Mouse (Mus musculus): ENCODE measurements around the gene Hspb7. TPM values are rescaled to one million over a fixed set of nuclear protein-coding genes. Genes with fewer than 3 reads are reported as not detected.

The Hspb7 gene
- total and polyA plus RNA-seq, 3 experiments = not detected

- Histone ChIP-seq H3K36me3 (ENCODE audit: control insufficient read depth in 1 of 2, insufficient read depth in 2 of 2, low read length in 2 of 2) (no peaks in the 10 kb centered on the region; a peak in 1 of 4 replicates), H3K79me2 (ENCODE audit: control insufficient read depth, insufficient read depth, low read length, poor library complexity) (0 out of 2 replicates have a peak, but pooled peaks cover 3% of the 10 kb centered on the region)
Observed at GRCm38 (mm10) chr4:141461576-141461975, 41.0 kb downstream of the Hspb7 start.

DNA sequence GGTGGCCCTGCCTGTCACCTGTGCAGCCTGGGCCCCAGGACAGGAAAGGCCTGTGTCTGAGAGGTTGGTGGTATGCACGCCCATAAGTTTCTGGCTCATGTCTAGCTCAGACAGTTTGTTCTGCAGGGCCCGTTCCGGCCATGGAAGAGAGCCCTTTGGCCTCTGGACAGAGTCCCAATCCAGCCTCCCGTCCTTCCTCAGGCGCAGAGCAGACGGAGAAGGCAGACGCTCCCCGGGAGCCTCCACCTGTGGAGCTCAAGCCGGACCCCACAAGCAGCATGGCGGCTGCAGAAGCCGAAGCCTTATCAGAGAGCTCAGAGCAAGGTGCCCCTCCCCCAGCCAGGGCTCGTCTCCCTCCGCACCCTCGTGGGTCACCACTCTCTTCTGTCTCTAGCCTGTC is 42.9 kb downstream of the Hspb7 start:
- no peak overlapping the region for H3K4me3 ChIP-seq (ENCODE audit: control insufficient read depth in 1 of 2, insufficient read depth in 1 of 2, low read depth in 2 of 2, low read length in 2 of 2)
- H3K4me1 ChIP-seq (ENCODE audit: control insufficient read depth in 1 of 2, insufficient read depth in 2 of 2, low read length in 2 of 2) = no peaks in the 10 kb centered on the region
- TF ChIP-seq ZKSCAN1 (IDR thresholded peaks at IDR 0.05; ENCODE audit: low read depth, low read length) = no peak
- TF ChIP-seq CHD1 (IDR thresholded peaks at IDR 0.05; ENCODE audit: low read depth, low read length) = no peak
- no peak for TF ChIP-seq MAZ (IDR thresholded peaks at IDR 0.05; ENCODE audit: low read depth, low read length)
- TF ChIP-seq POLR2AphosphoS5 (IDR thresholded peaks at IDR 0.05; ENCODE audit: borderline replicate concordance, low read depth, low read length) = no peak
- no peak for TF ChIP-seq UBTF (IDR thresholded peaks at IDR 0.05; ENCODE audit: borderline replicate concordance, insufficient read depth, low read depth, low read length)
- no peak for TF ChIP-seq RCOR1 (IDR thresholded peaks at IDR 0.05; ENCODE audit: low read depth, low read length)
- no peak for TF ChIP-seq TCF12 (IDR thresholded peaks at IDR 0.05; ENCODE audit: low read depth, low read length)
- TF ChIP-seq SIN3A (IDR thresholded peaks at IDR 0.05; ENCODE audit: low read length) = no peak
- TF ChIP-seq SMC3 (IDR thresholded peaks at IDR 0.05; ENCODE audit: low read depth, low read length) = no peak
- no peak for TF ChIP-seq MYB (IDR thresholded peaks at IDR 0.05; ENCODE audit: low read depth, low read length)
- no peak for TF ChIP-seq USF1 (IDR thresholded peaks at IDR 0.05; ENCODE audit: low read depth, low read length)
- TF ChIP-seq GABPA (IDR thresholded peaks at IDR 0.05; ENCODE audit: low read depth, low read length) = no peak
- no peak for TF ChIP-seq HCFC1 (IDR thresholded peaks at IDR 0.05; ENCODE audit: low read depth, low read length)
- no peak for TF ChIP-seq POLR2A (IDR thresholded peaks at IDR 0.05; ENCODE audit: control insufficient read depth in 1 of 2, insufficient read depth in 1 of 2, low read depth in 1 of 2, low read length in 2 of 2, poor library complexity in 1 of 2)
- no peak for TF ChIP-seq RAD21 (IDR thresholded peaks at IDR 0.05; ENCODE audit: low read depth, low read length)
- no peak for TF ChIP-seq MYC (IDR thresholded peaks at IDR 0.05; ENCODE audit: low read depth, low read length)
- TF ChIP-seq TAL1 (IDR thresholded peaks at IDR 0.05; ENCODE audit: low read length) = no peak
- TF ChIP-seq GATA1 (IDR thresholded peaks at IDR 0.05; ENCODE audit: low read depth, low read length) = no peak
- peaks cover 0 to 4% of the 10 kb centered on the region in 2 experiments; a peak in 1 of 4 replicates for H3K36me3 ChIP-seq (ENCODE audit: control insufficient read depth in 1 of 2, insufficient read depth in 2 of 2, low read length in 2 of 2)
- no peak overlapping the region for H3K9ac ChIP-seq (ENCODE audit: control insufficient read depth, low read depth, low read length, poor library complexity, severe bottlenecking)
- DNase-seq (ENCODE audit: low read depth, low spot score) = no peak
- no peaks in the 10 kb centered on the region for H3K79me2 ChIP-seq (ENCODE audit: control insufficient read depth, insufficient read depth, low read length, poor library complexity)
- no peaks in the 10 kb centered on the region for H3K27me3 ChIP-seq (ENCODE audit: control insufficient read depth in 1 of 2, insufficient read depth in 2 of 2, low read length in 2 of 2)
- no peaks in the 10 kb centered on the region for H3K9me3 ChIP-seq (replicated peaks; ENCODE audit: insufficient read depth, low read length)
- H3K27ac ChIP-seq (ENCODE audit: control insufficient read depth, low read depth, low read length) = no peak overlapping the region

More at GRCm38 (mm10) chr4:141461576-141461975, 41.0 kb downstream of the Hspb7 start:
- H3K9me3 ChIP-seq (replicated peaks; ENCODE audit: insufficient read depth, low read length) = no peaks in the 10 kb centered on the region
- no peaks in the 10 kb centered on the region for H3K27me3 ChIP-seq (ENCODE audit: control insufficient read depth in 1 of 2, insufficient read depth in 2 of 2, low read length in 2 of 2)
- no peak overlapping the region for H3K9ac ChIP-seq (ENCODE audit: control insufficient read depth, low read depth, low read length, poor library complexity, severe bottlenecking)
- H3K4me3 ChIP-seq (ENCODE audit: control insufficient read depth in 1 of 2, insufficient read depth in 1 of 2, low read depth in 2 of 2, low read length in 2 of 2) = no peak overlapping the region
- H3K27ac ChIP-seq (ENCODE audit: control insufficient read depth, low read depth, low read length) = no peak overlapping the region
- no peak for DNase-seq (ENCODE audit: low read depth, low spot score)
- TF ChIP-seq ELF1 (IDR thresholded peaks at IDR 0.05; ENCODE audit: low read depth, low read length) (no peak), MAX (IDR thresholded peaks at IDR 0.05; ENCODE audit: low read length) (no peak), ZMIZ1 (IDR thresholded peaks at IDR 0.05; ENCODE audit: low read depth, low read length) (no peak)
- no peaks in the 10 kb centered on the region for H3K4me1 ChIP-seq (ENCODE audit: control insufficient read depth in 1 of 2, insufficient read depth in 2 of 2, low read length in 2 of 2)

Data from MEL (cell line).